Comparison of ENCODE assay signal across 8 mouse cellular contexts in genomic region chr7:126695631-126696207, GRCm38 (mm10). TPM values are rescaled to one million over a fixed set of nuclear protein-coding genes. Genes with fewer than 3 reads are reported as not detected.
DNase-seq lines count a peak whose midpoint lies in the region; ATAC-seq lines count a peak whose summit lies in the region.

Gene Slx1b, minus strand, starts transcription at chr7:126695784.

- peak within 1 kb of the TSS; percentile 75 for H3K4me3 ChIP-seq in forebrain, embryonic 14.5 days (ENCODE audit: low read depth, low read length)
- H3K4me3 ChIP-seq in neural tube, embryonic 15.5 days (replicated peaks): peak within 1 kb of the TSS; percentile 88

- H3K27me3 ChIP-seq in forebrain, embryonic 14.5 days (replicated peaks; ENCODE audit: control insufficient read depth, insufficient read depth, low read length): no peaks in the 10 kb centered on the region
- no peaks in the 10 kb centered on the region for H3K27me3 ChIP-seq in neural tube, embryonic 15.5 days (replicated peaks)

- 0% methylated on average over 38 of the region's 40 CpGs for WGBS in forebrain, embryonic 14.5 days
- WGBS in neural tube, embryonic 15.5 days: 0% methylated on average over 40 of the region's 40 CpGs

- DNase-seq in ES-CJ7 (ENCODE audit: low read depth, low spot score): peak; percentile 97
- DNase-seq in cerebellum, adult 11 months: peak; percentile 92
- peak; percentile 99 for DNase-seq in forebrain, embryonic 14.5 days (ENCODE audit: low spot score)
- peak; percentile 94 to 95 for DNase-seq in heart, postnatal 14 days
- DNase-seq in layer of hippocampus, adult 11-12 months (ENCODE audit: low spot score): peak; percentile 96
- peak; percentile 96 to 98 for DNase-seq in lung, adult 18-20 months
- peak; percentile 94 for DNase-seq in testis, postnatal 14 days (ENCODE audit: low spot score)

- peak within 1 kb of the TSS; percentile 91 for H3K4me2 ChIP-seq in forebrain, embryonic 14.5 days (ENCODE audit: low read length)
- peak within 1 kb of the TSS; percentile 95 for H3K4me2 ChIP-seq in neural tube, embryonic 15.5 days

- peak; percentile 98 for ATAC-seq in forebrain, embryonic 14.5 days
- ATAC-seq in neural tube, embryonic 15.5 days (ENCODE audit: low FRiP score): peak; percentile 96

- H3K4me1 ChIP-seq in forebrain, embryonic 14.5 days (ENCODE audit: control insufficient read depth, insufficient read depth, low read length): peaks cover 16% of the 10 kb centered on the region
- H3K4me1 ChIP-seq in neural tube, embryonic 15.5 days: peaks cover 50% of the 10 kb centered on the region

- peak within 1 kb of the TSS; percentile 86 for H3K9ac ChIP-seq in forebrain, embryonic 14.5 days (ENCODE audit: low read length)
- H3K9ac ChIP-seq in neural tube, embryonic 15.5 days (replicated peaks): peak within 1 kb of the TSS; percentile 97

- H3K36me3 ChIP-seq in forebrain, embryonic 14.5 days (ENCODE audit: control insufficient read depth, insufficient read depth, low read length): peaks cover 35% of the 10 kb centered on the region
- H3K36me3 ChIP-seq in neural tube, embryonic 15.5 days: peaks cover 46% of the 10 kb centered on the region

- intact Hi-C loops in heart, postnatal 14 days (cut with DNase I): loop anchor here (5.0 kb wide), 1 partner anchor 208 kb away; the partner anchor contains the start of gene Tufm

- peak within 1 kb of the TSS; percentile 94 for H3K27ac ChIP-seq in forebrain, embryonic 14.5 days (ENCODE audit: low read depth, low read length)
- peak within 1 kb of the TSS; percentile 97 for H3K27ac ChIP-seq in neural tube, embryonic 15.5 days (replicated peaks)

- H3K9me3 ChIP-seq in forebrain, embryonic 14.5 days (replicated peaks; ENCODE audit: control insufficient read depth, low read length): no peaks in the 10 kb centered on the region
- H3K9me3 ChIP-seq in neural tube, embryonic 15.5 days (replicated peaks): no peaks in the 10 kb centered on the region

RNA-seq across cellular contexts. Expression of gene Slx1b, which starts in this region (rescaled TPM):
- 8.8 and 10.1 TPM in 2 replicates for polyA plus RNA-seq in forebrain, embryonic 14.5 days (2014; fragmentation: Nextera tagmentation; extraction: Ambion mirVana)
- total RNA-seq in heart, postnatal 14 days (2021): 1 to 10 TPM; 5.7 to 7.7 TPM
- 13.9 and 18.2 TPM in 2 replicates for polyA plus RNA-seq in neural tube, embryonic 15.5 days (2015; fragmentation: Nextera tagmentation; extraction: Ambion mirVana)

Comparison
In these comparisons a context has a peak if more than half of its experiments do, and no peak if none do; other contexts are left out.
1. Peak in every context shown above with its lines: DNase-seq, ATAC-seq, H3K4me3 ChIP-seq and H3K27ac ChIP-seq.